27 mouse cellular contexts compared by ENCODE assay signal in the genomic region with DNA sequence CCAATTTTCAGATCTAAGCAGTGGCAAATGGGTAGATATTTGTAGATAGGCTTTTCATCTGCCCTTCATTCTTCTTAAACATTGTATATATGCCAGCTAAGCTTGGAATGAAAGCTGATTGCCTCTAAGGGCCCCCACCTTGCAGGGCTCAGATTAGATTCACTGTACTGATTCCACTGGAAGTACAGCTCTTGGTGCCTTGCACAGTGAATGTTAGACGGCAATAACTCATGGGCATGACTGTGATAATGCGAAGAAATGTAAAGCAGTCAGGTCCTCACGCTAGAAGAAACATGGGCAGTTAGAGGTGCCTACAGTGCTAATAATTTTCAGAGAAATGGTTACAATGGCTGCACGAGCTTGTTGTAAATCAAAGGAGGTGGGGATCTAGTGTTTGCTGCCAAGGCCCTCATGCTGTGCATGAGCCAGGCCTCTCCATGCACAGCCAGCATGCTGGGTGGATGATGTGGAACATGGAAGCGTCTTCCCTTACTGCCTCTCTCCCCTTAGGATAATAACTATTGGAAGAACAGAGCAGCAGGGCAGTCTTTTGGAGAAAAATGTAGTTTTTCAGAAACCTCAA.
DNase-seq lines count a peak whose midpoint lies in the region; ATAC-seq lines count a peak whose summit lies in the region.
"Had no signal": no experiment of that assay in that cellular context is flagged by ENCODE, and none has a peak within 500 bp of the region (broad histone marks: within the 10 kb centered on the region; RNA-seq: fewer than 3 reads in every experiment).

No protein-coding gene starts in this region.

- peak overlapping the region; percentile 31; the same call in 1 of the 2 replicates for H3K27ac ChIP-seq in hindbrain, embryonic 13.5 days
- no peak overlapping the region for H3K27ac ChIP-seq in hindbrain, embryonic 14.5 days
- H3K27ac ChIP-seq in neural tube, embryonic 11.5 days (ENCODE audit: low read depth, low read length) = no peak overlapping the region
- 0 out of 2 replicates have a peak overlapping the region, but pooled peaks have one; percentile 2 for H3K27ac ChIP-seq in neural tube, embryonic 14.5 days (ENCODE audit: low read depth, low read length)
- H3K27ac ChIP-seq: embryonic facial prominence, embryonic 10.5 days; forebrain, embryonic 12.5 days; heart, embryonic 15.5 days; hindbrain, embryonic 10.5 days had no signal

- no peak overlapping the region for H3K4me2 ChIP-seq in hindbrain, embryonic 13.5 days
- H3K4me2 ChIP-seq in hindbrain, embryonic 14.5 days (replicated peaks) = no peak overlapping the region
- H3K4me2 ChIP-seq in neural tube, embryonic 11.5 days (ENCODE audit: low read depth) = no peak overlapping the region
- no peak overlapping the region for H3K4me2 ChIP-seq in neural tube, embryonic 14.5 days (ENCODE audit: low read depth, low read length)
- H3K4me2 ChIP-seq: embryonic facial prominence, embryonic 13.5 days; forebrain, embryonic 12.5 days; forebrain, embryonic 15.5 days; heart, embryonic 12.5 days; heart, embryonic 15.5 days had no signal

- no peak overlapping the region for H3K4me3 ChIP-seq in hindbrain, embryonic 13.5 days
- no peak overlapping the region for H3K4me3 ChIP-seq in hindbrain, embryonic 14.5 days (replicated peaks; ENCODE audit: low read length)
- no peak overlapping the region for H3K4me3 ChIP-seq in neural tube, embryonic 11.5 days (ENCODE audit: low read depth, low read length)
- no peak overlapping the region for H3K4me3 ChIP-seq in neural tube, embryonic 14.5 days (ENCODE audit: low read depth, low read length)
- H3K4me3 ChIP-seq: embryonic facial prominence, embryonic 10.5 days; embryonic facial prominence, embryonic 13.5 days; erythroblast, embryonic 14.5 days; forebrain, embryonic 12.5 days; forebrain, embryonic 15.5 days; heart, embryonic 12.5 days; heart, embryonic 15.5 days; hindbrain, embryonic 10.5 days had no signal

- peaks cover 26% of the 10 kb centered on the region for H3K4me1 ChIP-seq in hindbrain, embryonic 13.5 days (replicated peaks)
- H3K4me1 ChIP-seq in hindbrain, embryonic 14.5 days (replicated peaks; ENCODE audit: control insufficient read depth, insufficient read depth, low read length) = 0 out of 2 replicates have a peak, but pooled peaks cover 4% of the 10 kb centered on the region
- no peaks in the 10 kb centered on the region for H3K4me1 ChIP-seq in neural tube, embryonic 11.5 days (ENCODE audit: control insufficient read depth, insufficient read depth, low read length)
- peaks cover 9% of the 10 kb centered on the region; the same call in 1 of the 2 replicates for H3K4me1 ChIP-seq in neural tube, embryonic 14.5 days (ENCODE audit: control insufficient read depth, insufficient read depth, low read length)
- H3K4me1 ChIP-seq: forebrain, embryonic 12.5 days; heart, embryonic 12.5 days; heart, embryonic 15.5 days had no signal

- 59% methylated on average over 5 of the region's 5 CpGs for WGBS in hindbrain, embryonic 13.5 days
- 63% methylated on average over 5 of the region's 5 CpGs for WGBS in hindbrain, embryonic 14.5 days
- WGBS in neural tube, embryonic 11.5 days = 67% methylated on average over 5 of the region's 5 CpGs
- WGBS in neural tube, embryonic 14.5 days = 37% methylated on average over 5 of the region's 5 CpGs

- DNase-seq in hindbrain, embryonic 14.5 days (ENCODE audit: low spot score) = no peak
- no peak for DNase-seq in neural tube, embryonic 11.5 days (ENCODE audit: low spot score)
- no peak for DNase-seq in neural tube, embryonic 10.5 days (ENCODE audit: extremely low spot score, low spot score)
- DNase-seq: adrenal gland, adult 8-10 months; adrenal gland, postnatal 25 days; cerebellum, adult 11-12 months; cerebellum, adult 8-10 months; cerebellum, postnatal 10 days; cerebellum, postnatal 36 days; embryo, embryonic 11 days; gastrocnemius, postnatal 25 days; heart, adult 18-20 months; heart, postnatal 10 days; heart, postnatal 36 days had no signal

- H3K27me3 ChIP-seq in hindbrain, embryonic 13.5 days = no peaks in the 10 kb centered on the region
- no peaks in the 10 kb centered on the region for H3K27me3 ChIP-seq in hindbrain, embryonic 14.5 days (ENCODE audit: control insufficient read depth, insufficient read depth, low read length)
- H3K27me3 ChIP-seq in neural tube, embryonic 11.5 days (ENCODE audit: control insufficient read depth, insufficient read depth, low read length) = no peaks in the 10 kb centered on the region
- no peaks in the 10 kb centered on the region for H3K27me3 ChIP-seq in neural tube, embryonic 14.5 days (ENCODE audit: control insufficient read depth, insufficient read depth, low read length)
- H3K27me3 ChIP-seq: embryonic facial prominence, embryonic 13.5 days; forebrain, embryonic 12.5 days; forebrain, embryonic 15.5 days; heart, embryonic 12.5 days; heart, embryonic 15.5 days had no signal

- H3K9me3 ChIP-seq in hindbrain, embryonic 13.5 days = no peaks in the 10 kb centered on the region
- H3K9me3 ChIP-seq in hindbrain, embryonic 14.5 days (ENCODE audit: control insufficient read depth, low read length) = no peaks in the 10 kb centered on the region
- no peaks in the 10 kb centered on the region for H3K9me3 ChIP-seq in neural tube, embryonic 11.5 days (ENCODE audit: control insufficient read depth, low read length)
- no peaks in the 10 kb centered on the region for H3K9me3 ChIP-seq in neural tube, embryonic 14.5 days (ENCODE audit: control insufficient read depth, low read length)
- H3K9me3 ChIP-seq: embryonic facial prominence, embryonic 10.5 days; embryonic facial prominence, embryonic 13.5 days; forebrain, embryonic 12.5 days; forebrain, embryonic 15.5 days; heart, embryonic 12.5 days; heart, embryonic 15.5 days; hindbrain, embryonic 10.5 days had no signal

- no peak overlapping the region for H3K9ac ChIP-seq in hindbrain, embryonic 13.5 days
- no peak overlapping the region for H3K9ac ChIP-seq in hindbrain, embryonic 14.5 days
- no peak overlapping the region for H3K9ac ChIP-seq in neural tube, embryonic 11.5 days (ENCODE audit: low read length)
- no peak overlapping the region for H3K9ac ChIP-seq in neural tube, embryonic 14.5 days (replicated peaks; ENCODE audit: low read depth, low read length)
- H3K9ac ChIP-seq: embryonic facial prominence, embryonic 13.5 days; forebrain, embryonic 12.5 days; forebrain, embryonic 15.5 days; heart, embryonic 12.5 days; heart, embryonic 15.5 days had no signal

- ATAC-seq in hindbrain, embryonic 13.5 days (ENCODE audit: low FRiP score) = no peak; the same call in 1 of the 2 replicates
- ATAC-seq in hindbrain, embryonic 14.5 days (ENCODE audit: low FRiP score) = no peak
- ATAC-seq in neural tube, embryonic 11.5 days (ENCODE audit: insufficient read depth, low FRiP score, low TSS enrichment) = peak; percentile 53; the same call in 1 of the 2 replicates
- ATAC-seq in neural tube, embryonic 14.5 days (ENCODE audit: low read depth) = peak; percentile 69
- ATAC-seq in megakaryocyte-erythroid progenitor cell, adult 5-6 weeks (replicated peaks; ENCODE audit: low FRiP score, low TSS enrichment, poor library complexity, severe bottlenecking) = no peak
- ATAC-seq in monocyte, adult 5-6 weeks (replicated peaks; ENCODE audit: insufficient number of reproducible peaks, low FRiP score, low TSS enrichment, poor library complexity, severe bottlenecking) = no peak
- ATAC-seq: activated CD4-positive, CD25-positive, alpha-beta regulatory T cell, adult 4 months; forebrain, embryonic 15.5 days had no signal

- no peaks in the 10 kb centered on the region for H3K36me3 ChIP-seq in hindbrain, embryonic 13.5 days
- H3K36me3 ChIP-seq in hindbrain, embryonic 14.5 days (replicated peaks; ENCODE audit: control insufficient read depth, insufficient read depth) = no peaks in the 10 kb centered on the region
- H3K36me3 ChIP-seq in neural tube, embryonic 11.5 days (ENCODE audit: control insufficient read depth, insufficient read depth, low read length) = no peaks in the 10 kb centered on the region
- no peaks in the 10 kb centered on the region for H3K36me3 ChIP-seq in neural tube, embryonic 14.5 days (ENCODE audit: control insufficient read depth, insufficient read depth, low read length)
- H3K36me3 ChIP-seq: embryonic facial prominence, embryonic 10.5 days; embryonic facial prominence, embryonic 13.5 days; forebrain, embryonic 12.5 days; forebrain, embryonic 15.5 days; heart, embryonic 12.5 days; heart, embryonic 15.5 days; hindbrain, embryonic 10.5 days had no signal

Comparison
In these comparisons a context has a peak if more than half of its experiments do, and no peak if none do; other contexts are left out.
1. H3K27ac ChIP-seq: peak in hindbrain, embryonic 13.5 days (single experiment) and neural tube, embryonic 14.5 days (single experiment); none in hindbrain, embryonic 14.5 days (single experiment) and neural tube, embryonic 11.5 days (single experiment).
2. ATAC-seq: peak in neural tube, embryonic 11.5 days (single experiment) and neural tube, embryonic 14.5 days (single experiment); none in hindbrain, embryonic 13.5 days (single experiment), hindbrain, embryonic 14.5 days (single experiment), megakaryocyte-erythroid progenitor cell, adult 5-6 weeks (single experiment) and monocyte, adult 5-6 weeks (single experiment).